Mouse (Mus musculus) liver, embryonic 16.5 days (tissue): ENCODE data around the gene Tmem273. TPM values are rescaled to one million over a fixed set of nuclear protein-coding genes. Genes with fewer than 3 reads are reported as not detected.

ENCODE experiments used
- ATAC-seq: fragments of 200-750 bp; cut with Nextera tagmentation; 2 replicates; pipeline ENCODE4 v1.8.0; 2017; ENCODE audit warnings: low read depth, mild to moderate bottlenecking, moderate number of reproducible peaks, moderate library complexity
- H3K27ac ChIP-seq: fragments of 300-500 bp; sonication (generic); 2 replicates; pipeline ENCODE4 v1.5.1; 2014; ENCODE audit warnings: mild to moderate bottlenecking, low read length
- H3K27me3 ChIP-seq: fragments of 300-500 bp; sonication (generic); 2 replicates; pipeline ENCODE4 v1.6.1; 2014; ENCODE audit warnings: low read depth, low read length, mixed read lengths; ENCODE audit not compliant: control insufficient read depth, insufficient read depth
- H3K36me3 ChIP-seq: fragments of 300-500 bp; sonication (generic); 2 replicates; pipeline ENCODE4 v1.6.1; 2014; ENCODE audit warnings: mild to moderate bottlenecking; ENCODE audit not compliant: control insufficient read depth, insufficient read depth
- H3K4me1 ChIP-seq: fragments of 300-500 bp; sonication (generic); 2 replicates; pipeline ENCODE4 v1.6.1; 2014; ENCODE audit warnings: low read depth, low read length, mixed read lengths; ENCODE audit not compliant: control insufficient read depth
- H3K4me2 ChIP-seq: fragments of 300-500 bp; sonication (generic); 2 replicates; pipeline ENCODE4 v1.6.1; 2014; ENCODE audit warnings: low read depth, low read length, mixed read lengths
- H3K4me3 ChIP-seq: fragments of 300-500 bp; sonication (generic); 2 replicates; pipeline ENCODE4 v1.5.1; 2014; ENCODE audit warnings: low read depth, mild to moderate bottlenecking, low read length
- H3K9ac ChIP-seq: fragments of 300-500 bp; sonication (generic); 2 replicates; pipeline ENCODE4 v1.6.1; 2014; ENCODE audit warnings: low read depth, low read length
- H3K9me3 ChIP-seq: fragments of 300-500 bp; sonication (generic); replicated peaks from 2 replicates; pipeline ENCODE4 v1.6.1; 2016; ENCODE audit warnings: low read length; ENCODE audit not compliant: control insufficient read depth
- WGBS: fragments of 180-500 bp; shearing (Covaris S2); extraction: QIAGEN DNeasy Blood & Tissue Kit; methylation state at CpG from one replicate; pipeline ENCODE4 v1.1.7; 2014; ENCODE audit not compliant: insufficient replicate concordance; 5-methylcytosine and 5-hydroxymethylcytosine counted together
- polyA plus RNA-seq: library from polyadenylated mRNA; unstranded; fragments of >200 nt; fragmentation: Nextera tagmentation; extraction: Ambion mirVana; gene quantifications from 2 replicates; pipeline ENCODE4 v1.2.1, GENCODE M21; 2015

Tmem273 gene
- polyA plus RNA-seq, 1 experiment from 2014 or later: 1.6 TPM

GRCm38 (mm10) chr14:32819297-32819696 is 33.5 kb downstream of the Tmem273 start:
- Histone ChIP-seq H3K4me1 (no peaks in the 10 kb centered on the region), H3K4me2 (no peak overlapping the region), H3K9me3 (no peaks in the 10 kb centered on the region), H3K27ac (no peak overlapping the region), H3K27me3 (no peaks in the 10 kb centered on the region), H3K4me3 (no peak overlapping the region), H3K36me3 (no peaks in the 10 kb centered on the region), H3K9ac (no peak overlapping the region)
- 64% methylated on average over 1 of the region's 1 CpGs for WGBS
- ATAC-seq: no peak

- no peak overlapping the region for H3K9ac ChIP-seq
- no peaks in the 10 kb centered on the region for H3K27me3 ChIP-seq
- H3K4me2 ChIP-seq: no peak overlapping the region
- H3K4me1 ChIP-seq: no peaks in the 10 kb centered on the region
- 49% methylated on average over 4 of the region's 4 CpGs for WGBS
- no peak overlapping the region for H3K27ac ChIP-seq
- H3K36me3 ChIP-seq: no peaks in the 10 kb centered on the region
- no peak overlapping the region for H3K4me3 ChIP-seq
- ATAC-seq: no peak
- no peaks in the 10 kb centered on the region for H3K9me3 ChIP-seq
These were observed 37.0 kb downstream of the Tmem273 start for GRCm38 (mm10) chr14:32822812-32823211.

GRCm38 (mm10) chr14:32823861-32824260 is 38.1 kb downstream of the Tmem273 start:
- WGBS: 43% methylated on average over 3 of the region's 3 CpGs
- peaks cover 3% of the 10 kb centered on the region for H3K4me1 ChIP-seq
- no peak overlapping the region for H3K4me2 ChIP-seq
- H3K27me3 ChIP-seq: no peaks in the 10 kb centered on the region
- ATAC-seq: no peak
- H3K36me3 ChIP-seq: no peaks in the 10 kb centered on the region
- no peak overlapping the region for H3K4me3 ChIP-seq
- H3K27ac ChIP-seq: no peak overlapping the region
- H3K9me3 ChIP-seq: no peaks in the 10 kb centered on the region
- H3K9ac ChIP-seq: no peak overlapping the region

- peaks cover 3% of the 10 kb centered on the region for H3K4me1 ChIP-seq
- no peaks in the 10 kb centered on the region for H3K27me3 ChIP-seq
- H3K36me3 ChIP-seq: no peaks in the 10 kb centered on the region
- no peak overlapping the region for H3K27ac ChIP-seq
- no peak overlapping the region for H3K9ac ChIP-seq
- H3K4me2 ChIP-seq: no peak overlapping the region
- no peak overlapping the region for H3K4me3 ChIP-seq
- H3K9me3 ChIP-seq: no peaks in the 10 kb centered on the region
- ATAC-seq: no peak
- WGBS: 57% methylated on average over 14 of the region's 14 CpGs
These were observed 38.7 kb downstream of the Tmem273 start for GRCm38 (mm10) chr14:32824267-32825150.

GRCm38 (mm10) chr14:32825426-32826032 is 39.8 kb downstream of the Tmem273 start:
- Histone ChIP-seq H3K4me1 (peaks cover 3% of the 10 kb centered on the region), H3K27me3 (no peaks in the 10 kb centered on the region), H3K9me3 (no peaks in the 10 kb centered on the region), H3K27ac (no peak overlapping the region), H3K36me3 (no peaks in the 10 kb centered on the region), H3K4me3 (no peak overlapping the region), H3K9ac (no peak overlapping the region), H3K4me2 (no peak overlapping the region)
- ATAC-seq: 0 out of 2 replicates have a peak, but pooled peaks have one; percentile 30
- WGBS: 16% methylated on average over 11 of the region's 11 CpGs

GRCm38 (mm10) chr14:32827165-32827564 is 41.4 kb downstream of the Tmem273 start:
- no peaks in the 10 kb centered on the region for H3K27me3 ChIP-seq
- 51% methylated on average over 4 of the region's 4 CpGs for WGBS
- H3K36me3 ChIP-seq: no peaks in the 10 kb centered on the region
- H3K4me3 ChIP-seq: no peak overlapping the region
- H3K9ac ChIP-seq: no peak overlapping the region
- no peak overlapping the region for H3K27ac ChIP-seq
- H3K4me1 ChIP-seq: peaks cover 3% of the 10 kb centered on the region
- no peak overlapping the region for H3K4me2 ChIP-seq
- no peaks in the 10 kb centered on the region for H3K9me3 ChIP-seq
- ATAC-seq: no peak

- Histone ChIP-seq H3K36me3 (no peaks in the 10 kb centered on the region), H3K4me1 (peaks cover 3% of the 10 kb centered on the region), H3K4me3 (no peak overlapping the region), H3K27me3 (no peaks in the 10 kb centered on the region), H3K9ac (no peak overlapping the region), H3K27ac (no peak overlapping the region), H3K9me3 (no peaks in the 10 kb centered on the region), H3K4me2 (no peak overlapping the region)
- 29% methylated on average over 6 of the region's 6 CpGs for WGBS
- no peak for ATAC-seq
These were observed 42.4 kb downstream of the Tmem273 start for GRCm38 (mm10) chr14:32827994-32828650.

- H3K9ac ChIP-seq: no peak within 1 kb of the TSS
- no peak for ATAC-seq
- 63% methylated on average over 8 of the region's 8 CpGs for WGBS
These were observed 48.1 kb downstream of the Tmem273 start, which contains the start of gene Fam170b for GRCm38 (mm10) chr14:32833847-32834246. Gene Fam170b, plus strand, starts transcription at chr14:32833962.

More at GRCm38 (mm10) chr14:32833847-32834246, 48.1 kb downstream of the Tmem273 start, which contains the start of gene Fam170b:
- no peaks in the 10 kb centered on the region for H3K36me3 ChIP-seq
- no peaks in the 10 kb centered on the region for H3K27me3 ChIP-seq
- no peak within 1 kb of the TSS for H3K4me2 ChIP-seq
- no peaks in the 10 kb centered on the region for H3K4me1 ChIP-seq
- H3K4me3 ChIP-seq: no peak within 1 kb of the TSS
- no peak within 1 kb of the TSS for H3K27ac ChIP-seq
- H3K9me3 ChIP-seq: no peaks in the 10 kb centered on the region
